Mouse (Mus musculus): Measurements from ENCODE around the gene Helq. TPM values are rescaled to one million over a fixed set of nuclear protein-coding genes. Genes with fewer than 3 reads are reported as not detected.
A peak's percentile ranks its signal among the peaks of the same experiment; 100 is the strongest.

Helq gene
- total RNA-seq, 1 experiment = 30.1 TPM

GRCm38 (mm10) chr5:100776900-100777299 is 21.5 kb downstream of the Helq start:
- Histone ChIP-seq H3K36me3 (ENCODE audit: control insufficient read depth, insufficient read depth, low read length, poor library complexity, severe bottlenecking) (peaks cover 43% of the 10 kb centered on the region), H3K9me3 (ENCODE audit: control insufficient read depth, insufficient read depth, low read depth, low read length) (no peaks in the 10 kb centered on the region), H3K27ac (ENCODE audit: insufficient read depth, low read depth, low read length, poor library complexity, severe bottlenecking) (no peak overlapping the region), H3K4me3 (ENCODE audit: insufficient read depth in 1 of 2, low read depth in 1 of 2, low read length in 2 of 2, poor library complexity in 1 of 2, severe bottlenecking in 1 of 2) (no peak overlapping the region), H3K9ac (ENCODE audit: insufficient read depth, low read depth, low read length, poor library complexity, severe bottlenecking) (no peak overlapping the region), H3K4me1 (ENCODE audit: control insufficient read depth in 2 of 2, insufficient read depth in 2 of 2, low read length in 2 of 2, poor library complexity in 1 of 2) (no peaks in the 10 kb centered on the region)
- in situ Hi-C loops (cut with MboI; ENCODE audit: low sequenced_read_pairs in 2 of 2, unreplicated experiment in 2 of 2) = loop anchor here in 1 of 2 experiments (25.0 kb wide), 1 partner anchor 390 kb away; no protein-coding TSS in a partner anchor
- TF ChIP-seq CHD2 (IDR thresholded peaks at IDR 0.05; ENCODE audit: low read depth, low read length) (no peak), ZNF384 (IDR thresholded peaks at IDR 0.05; ENCODE audit: low read depth, low read length) (no peak)
- DNase-seq (ENCODE audit: low read depth, low spot score) = no peak

GRCm38 (mm10) chr5:100775778-100776404 is 22.5 kb downstream of the Helq start:
- no peaks in the 10 kb centered on the region for H3K9me3 ChIP-seq (ENCODE audit: control insufficient read depth, insufficient read depth, low read depth, low read length)
- DNase-seq (ENCODE audit: low read depth, low spot score) = no peak
- no peak for TF ChIP-seq HCFC1 (IDR thresholded peaks at IDR 0.05; ENCODE audit: borderline replicate concordance, insufficient read depth, low read length)
- TF ChIP-seq ZNF384 (IDR thresholded peaks at IDR 0.05; ENCODE audit: low read depth, low read length) = no peak
- no peak for TF ChIP-seq CHD2 (IDR thresholded peaks at IDR 0.05; ENCODE audit: low read depth, low read length)
- no peak for TF ChIP-seq ZC3H11A (IDR thresholded peaks at IDR 0.05; ENCODE audit: borderline replicate concordance, low read depth, low read length)
- no peak for TF ChIP-seq MAFK (IDR thresholded peaks at IDR 0.05; ENCODE audit: insufficient read depth, low read depth, low read length)
- no peak overlapping the region for H3K4me3 ChIP-seq (ENCODE audit: insufficient read depth in 1 of 2, low read depth in 1 of 2, low read length in 2 of 2, poor library complexity in 1 of 2, severe bottlenecking in 1 of 2)
- H3K36me3 ChIP-seq (ENCODE audit: control insufficient read depth, insufficient read depth, low read length, poor library complexity, severe bottlenecking) = peaks cover 45% of the 10 kb centered on the region
- no peaks in the 10 kb centered on the region for H3K4me1 ChIP-seq (ENCODE audit: control insufficient read depth in 2 of 2, insufficient read depth in 2 of 2, low read length in 2 of 2, poor library complexity in 1 of 2)
- in situ Hi-C loops (cut with MboI; ENCODE audit: low sequenced_read_pairs in 2 of 2, unreplicated experiment in 2 of 2) = loop anchor here in 1 of 2 experiments (25.0 kb wide), 1 partner anchor 389 kb away; no protein-coding TSS in a partner anchor
- no peak overlapping the region for H3K9ac ChIP-seq (ENCODE audit: insufficient read depth, low read depth, low read length, poor library complexity, severe bottlenecking)
- H3K27ac ChIP-seq (ENCODE audit: insufficient read depth, low read depth, low read length, poor library complexity, severe bottlenecking) = no peak overlapping the region

GRCm38 (mm10) chr5:100771575-100771974 is 26.8 kb downstream of the Helq start:
- no peak for DNase-seq (ENCODE audit: low read depth, low spot score)
- TF ChIP-seq ZC3H11A (IDR thresholded peaks at IDR 0.05; ENCODE audit: borderline replicate concordance, low read depth, low read length) = no peak
- no peak for TF ChIP-seq ZNF384 (IDR thresholded peaks at IDR 0.05; ENCODE audit: low read depth, low read length)
- TF ChIP-seq CHD2 (IDR thresholded peaks at IDR 0.05; ENCODE audit: low read depth, low read length) = no peak
- TF ChIP-seq HCFC1 (IDR thresholded peaks at IDR 0.05; ENCODE audit: borderline replicate concordance, insufficient read depth, low read length) = no peak
- no peaks in the 10 kb centered on the region for H3K4me1 ChIP-seq (ENCODE audit: control insufficient read depth in 2 of 2, insufficient read depth in 2 of 2, low read length in 2 of 2, poor library complexity in 1 of 2)
- no peak overlapping the region for H3K27ac ChIP-seq (ENCODE audit: insufficient read depth, low read depth, low read length, poor library complexity, severe bottlenecking)
- H3K36me3 ChIP-seq (ENCODE audit: control insufficient read depth, insufficient read depth, low read length, poor library complexity, severe bottlenecking) = peaks cover 51% of the 10 kb centered on the region
- H3K9me3 ChIP-seq (ENCODE audit: control insufficient read depth, insufficient read depth, low read depth, low read length) = no peaks in the 10 kb centered on the region
- H3K4me3 ChIP-seq (ENCODE audit: insufficient read depth in 1 of 2, low read depth in 1 of 2, low read length in 2 of 2, poor library complexity in 1 of 2, severe bottlenecking in 1 of 2) = no peak overlapping the region
- in situ Hi-C loops (cut with MboI; ENCODE audit: low sequenced_read_pairs in 2 of 2, unreplicated experiment in 2 of 2) = no loop called here
- no peak overlapping the region for H3K9ac ChIP-seq (ENCODE audit: insufficient read depth, low read depth, low read length, poor library complexity, severe bottlenecking)

- H3K9ac ChIP-seq (ENCODE audit: insufficient read depth, low read depth, low read length, poor library complexity, severe bottlenecking) = peak overlapping the region; percentile 76
- peak overlapping the region; percentile 53 to 70 for H3K4me3 ChIP-seq (ENCODE audit: insufficient read depth in 1 of 2, low read depth in 1 of 2, low read length in 2 of 2, poor library complexity in 1 of 2, severe bottlenecking in 1 of 2)
- H3K27ac ChIP-seq (ENCODE audit: insufficient read depth, low read depth, low read length, poor library complexity, severe bottlenecking) = peak overlapping the region; percentile 36; the same call in 1 of the 2 replicates
- peaks cover 0 to 2% of the 10 kb centered on the region in 2 experiments; a peak in 3 of 4 replicates for H3K4me1 ChIP-seq (ENCODE audit: control insufficient read depth in 2 of 2, insufficient read depth in 2 of 2, low read length in 2 of 2, poor library complexity in 1 of 2)
- TF ChIP-seq HCFC1 (IDR thresholded peaks at IDR 0.05; ENCODE audit: borderline replicate concordance, insufficient read depth, low read length) (no peak), ZC3H11A (IDR thresholded peaks at IDR 0.05; ENCODE audit: borderline replicate concordance, low read depth, low read length) (no peak), MAFK (IDR thresholded peaks at IDR 0.05; ENCODE audit: insufficient read depth, low read depth, low read length) (no peak), ZNF384 (IDR thresholded peaks at IDR 0.05; ENCODE audit: low read depth, low read length) (no peak), CHD2 (IDR thresholded peaks at IDR 0.05; ENCODE audit: low read depth, low read length) (no peak)
- in situ Hi-C loops (cut with MboI; ENCODE audit: low sequenced_read_pairs in 2 of 2, unreplicated experiment in 2 of 2) = no loop called here
- DNase-seq (ENCODE audit: low read depth, low spot score) = no peak
- peaks cover 54% of the 10 kb centered on the region for H3K36me3 ChIP-seq (ENCODE audit: control insufficient read depth, insufficient read depth, low read length, poor library complexity, severe bottlenecking)
- no peaks in the 10 kb centered on the region for H3K9me3 ChIP-seq (ENCODE audit: control insufficient read depth, insufficient read depth, low read depth, low read length)
Measured at GRCm38 (mm10) chr5:100766026-100766425, 32.4 kb downstream of the Helq start.
